Mouse (Mus musculus) limb, embryonic 14.5 days (tissue): ENCODE results near the gene Hic2. TPM values are rescaled to one million over a fixed set of nuclear protein-coding genes. Genes with fewer than 3 reads are reported as not detected.

Experiments
- ATAC-seq: fragments of 200-750 bp; cut with Nextera tagmentation; 2 replicates; pipeline ENCODE4 v1.8.0; 2017; ENCODE audit warnings: low read depth, moderate number of reproducible peaks, moderate TSS enrichment; ENCODE audit not compliant: low FRiP score
- DNase-seq: peaks from one replicate; pipeline ENCODE4 v3.0.0-alpha.2; 2015; ENCODE audit warnings: low spot score
- H3K27ac ChIP-seq: fragments of 300-500 bp; sonication (generic); replicated peaks from 2 replicates; pipeline ENCODE4 v1.5.1; 2014; ENCODE audit warnings: low read depth, mild to moderate bottlenecking, low read length, moderate library complexity, mixed read lengths
- H3K27me3 ChIP-seq: fragments of 300-500 bp; sonication (generic); 2 replicates; pipeline ENCODE4 v1.6.1; 2014; ENCODE audit warnings: low read length, mixed read lengths; ENCODE audit not compliant: control insufficient read depth, insufficient read depth
- H3K36me3 ChIP-seq: fragments of 300-500 bp; sonication (generic); 2 replicates; pipeline ENCODE4 v1.6.1; 2014; ENCODE audit warnings: mild to moderate bottlenecking, low read length, moderate library complexity, mixed read lengths; ENCODE audit not compliant: control insufficient read depth, insufficient read depth
- H3K4me1 ChIP-seq: fragments of 300-500 bp; sonication (generic); 2 replicates; pipeline ENCODE4 v1.6.1; 2014; ENCODE audit warnings: antibody characterized with exemption, low read length, mixed read lengths; ENCODE audit not compliant: control insufficient read depth, insufficient read depth
- H3K4me2 ChIP-seq: fragments of 300-500 bp; sonication (generic); replicated peaks from 2 replicates; pipeline ENCODE4 v1.6.1; 2014; ENCODE audit warnings: low read depth, mild to moderate bottlenecking, low read length, moderate library complexity; ENCODE audit not compliant: severe bottlenecking
- H3K4me3 ChIP-seq: fragments of 300-500 bp; sonication (generic); replicated peaks from 2 replicates; pipeline ENCODE4 v1.5.1; 2014; ENCODE audit warnings: low read length
- H3K9ac ChIP-seq: fragments of 300-500 bp; sonication (generic); 2 replicates; pipeline ENCODE4 v1.6.1; 2014; ENCODE audit warnings: mild to moderate bottlenecking, low read depth, low read length, moderate library complexity; ENCODE audit not compliant: severe bottlenecking
- H3K9me3 ChIP-seq: fragments of 300-500 bp; sonication (generic); 2 replicates; pipeline ENCODE4 v1.6.1; 2016; ENCODE audit warnings: low read length; ENCODE audit not compliant: control insufficient read depth
- POLR2A ChIP-seq: fragments of 200-500 bp; IDR thresholded peaks from 2 replicates; pipeline ENCODE4 v1.8.0; 2012; ENCODE audit warnings: inconsistent platforms, mild to moderate bottlenecking, moderate library complexity, borderline replicate concordance; ENCODE audit not compliant: insufficient read depth, insufficient read length; ENCODE audit errors: extremely low read depth
- WGBS: fragments of 180-500 bp; shearing (Covaris S2); extraction: QIAGEN DNeasy Blood & Tissue Kit; methylation state at CpG from one replicate; pipeline ENCODE4 v1.1.7; 2014; 5-methylcytosine and 5-hydroxymethylcytosine counted together
- polyA plus RNA-seq, 2 experiments: library from polyadenylated mRNA; depleted of rRNA in 1 of 2; stranded (reverse) in 1 of 2; unstranded in 1 of 2; fragments of >200 nt; fragmentation: Nextera tagmentation in 1 of 2; extraction: Ambion mirVana in 1 of 2; gene quantifications; 2 replicates each; pipeline versions ENCODE4 v1.2.1 to v1.2.3; 2012 to 2014

The Hic2 gene
- polyA plus RNA-seq, 2 experiments = 4.6 to 7.8 TPM

GRCm38 (mm10) chr16:17261341-17261740 is 28.0 kb downstream of the Hic2 start:
- Histone ChIP-seq H3K36me3 (peaks cover 32% of the 10 kb centered on the region), H3K4me3 (no peak overlapping the region), H3K9me3 (no peaks in the 10 kb centered on the region), H3K4me1 (no peaks in the 10 kb centered on the region), H3K27me3 (no peaks in the 10 kb centered on the region), H3K27ac (no peak overlapping the region), H3K9ac (no peak overlapping the region), H3K4me2 (no peak overlapping the region)
- no peak for DNase-seq
- no peak for TF ChIP-seq POLR2A
- no peak for ATAC-seq
- WGBS = 77% methylated on average over 1 of the region's 1 CpGs

- no peaks in the 10 kb centered on the region for H3K4me1 ChIP-seq
- H3K36me3 ChIP-seq = peaks cover 3% of the 10 kb centered on the region; the same call in 1 of the 2 replicates
- no peaks in the 10 kb centered on the region for H3K27me3 ChIP-seq
- H3K9me3 ChIP-seq = peaks cover 4% of the 10 kb centered on the region
- TF ChIP-seq POLR2A = no peak
- H3K9ac ChIP-seq = no peak overlapping the region
- DNase-seq (no peak), ATAC-seq (no peak)
- no peak overlapping the region for H3K4me3 ChIP-seq
- WGBS = 80% methylated on average over 3 of the region's 3 CpGs
- H3K4me2 ChIP-seq = no peak overlapping the region
- no peak overlapping the region for H3K27ac ChIP-seq
Measured at GRCm38 (mm10) chr16:17266113-17266512, 32.7 kb downstream of the Hic2 start.

GRCm38 (mm10) chr16:17267937-17268336 is 34.6 kb downstream of the Hic2 start:
- Histone ChIP-seq H3K4me1 (no peaks in the 10 kb centered on the region), H3K36me3 (no peaks in the 10 kb centered on the region), H3K27me3 (no peaks in the 10 kb centered on the region), H3K9ac (no peak overlapping the region), H3K27ac (no peak overlapping the region), H3K4me3 (no peak overlapping the region), H3K9me3 (peaks cover 4% of the 10 kb centered on the region), H3K4me2 (no peak overlapping the region)
- whole genome bisulfite sequencing = 71% methylated on average over 5 of the region's 5 CpGs
- ATAC-seq = no peak
- DNase-seq = no peak
- no peak for TF ChIP-seq POLR2A

GRCm38 (mm10) chr16:17269872-17270271 is 36.5 kb downstream of the Hic2 start:
- Histone ChIP-seq H3K4me3 (no peak overlapping the region), H3K36me3 (no peaks in the 10 kb centered on the region), H3K4me2 (no peak overlapping the region), H3K27me3 (no peaks in the 10 kb centered on the region), H3K9ac (no peak overlapping the region), H3K4me1 (no peaks in the 10 kb centered on the region), H3K9me3 (peaks cover 4% of the 10 kb centered on the region), H3K27ac (no peak overlapping the region)
- no peak for ATAC-seq
- 94% methylated on average over 5 of the region's 5 CpGs for WGBS
- TF ChIP-seq POLR2A = no peak
- no peak for DNase-seq

GRCm38 (mm10) chr16:17271124-17271523 is 37.8 kb downstream of the Hic2 start:
- WGBS = 76% methylated on average over 4 of the region's 4 CpGs
- no peaks in the 10 kb centered on the region for H3K4me1 ChIP-seq
- ATAC-seq (no peak), DNase-seq (no peak)
- H3K9me3 ChIP-seq = peaks cover 4% of the 10 kb centered on the region
- no peak overlapping the region for H3K27ac ChIP-seq
- no peaks in the 10 kb centered on the region for H3K36me3 ChIP-seq
- no peaks in the 10 kb centered on the region for H3K27me3 ChIP-seq
- H3K4me2 ChIP-seq = no peak overlapping the region
- no peak overlapping the region for H3K4me3 ChIP-seq
- H3K9ac ChIP-seq = no peak overlapping the region
- no peak for TF ChIP-seq POLR2A

GRCm38 (mm10) chr16:17271856-17272255 is 38.5 kb downstream of the Hic2 start:
- H3K9ac ChIP-seq = no peak overlapping the region
- H3K4me2 ChIP-seq = no peak overlapping the region
- peaks cover 4% of the 10 kb centered on the region for H3K4me1 ChIP-seq
- H3K4me3 ChIP-seq = no peak overlapping the region
- no peak for TF ChIP-seq POLR2A
- H3K36me3 ChIP-seq = no peaks in the 10 kb centered on the region
- no peak overlapping the region for H3K27ac ChIP-seq
- peaks cover 4% of the 10 kb centered on the region for H3K9me3 ChIP-seq
- DNase-seq = no peak
- H3K27me3 ChIP-seq = peaks cover 1% of the 10 kb centered on the region; the same call in 1 of the 2 replicates
- WGBS = 69% methylated on average over 6 of the region's 6 CpGs
- no peak for ATAC-seq
